Mouse (Mus musculus): ENCODE results near the gene Ddx31.

Ddx31 gene

DNA sequence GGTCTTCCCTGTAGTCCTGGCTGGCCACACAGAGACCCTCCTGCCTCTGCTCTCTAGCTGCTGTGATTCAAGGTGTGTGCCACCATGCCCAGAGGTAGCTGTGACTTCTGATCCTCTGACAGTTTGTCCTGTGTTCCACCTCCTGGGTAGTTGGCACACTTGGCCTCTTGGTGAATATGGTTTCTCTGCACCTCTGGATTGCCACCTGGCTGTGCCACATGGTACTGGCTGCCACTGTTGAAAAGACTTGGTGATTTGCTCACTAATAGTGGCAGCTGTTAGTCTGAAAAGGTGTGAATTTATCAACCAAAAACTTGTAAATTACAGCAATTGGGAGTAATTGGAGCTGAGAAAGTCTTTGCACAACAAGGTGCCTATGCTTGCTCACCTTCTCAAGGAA, 23.7 kb downstream of the Ddx31 start:
- DNase-seq (ENCODE audit: low spot score in 2 of 2): no peak

DNA sequence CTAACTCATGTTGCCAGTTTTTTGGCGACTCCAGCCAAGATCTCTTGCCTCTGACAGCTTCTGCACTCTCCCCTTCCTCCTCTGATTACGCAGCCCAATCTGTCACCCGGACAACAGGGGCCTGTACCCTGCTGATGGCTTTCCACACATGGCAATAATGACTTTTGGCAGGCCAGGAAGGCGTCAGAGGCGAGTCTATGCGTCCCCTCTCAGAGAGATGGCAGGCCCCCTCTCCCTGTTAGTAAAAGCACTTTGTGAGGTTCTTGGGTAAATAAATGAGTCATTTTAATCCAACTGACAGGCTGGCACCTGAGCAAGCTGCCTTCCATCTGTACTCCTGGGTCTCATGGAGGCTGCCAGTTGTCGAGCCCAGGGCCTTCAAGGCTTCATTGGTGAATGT, 27.3 kb downstream of the Ddx31 start:
- DNase-seq (ENCODE audit: low spot score in 2 of 2): no peak

DNA sequence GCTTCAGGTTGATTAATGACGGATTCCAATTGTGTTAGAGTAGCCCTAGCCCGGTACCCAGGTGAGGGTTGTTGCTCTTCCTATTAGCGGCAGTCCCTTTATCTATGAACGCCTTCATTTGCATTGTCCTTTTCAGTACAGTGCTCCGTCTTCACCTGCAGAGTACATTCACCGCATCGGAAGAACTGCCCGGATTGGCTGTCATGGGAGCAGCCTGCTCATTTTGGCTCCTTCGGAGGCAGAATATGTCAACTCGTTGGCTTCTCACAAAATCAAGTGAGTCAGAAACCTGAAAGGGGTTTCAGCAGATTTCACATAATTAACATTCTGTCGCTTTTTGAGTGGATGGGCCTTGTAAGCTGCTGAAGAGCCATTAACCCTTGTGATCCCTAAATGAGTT, 35.3 kb downstream of the Ddx31 start:
- DNase-seq (ENCODE audit: low spot score in 2 of 2): no peak

DNA sequence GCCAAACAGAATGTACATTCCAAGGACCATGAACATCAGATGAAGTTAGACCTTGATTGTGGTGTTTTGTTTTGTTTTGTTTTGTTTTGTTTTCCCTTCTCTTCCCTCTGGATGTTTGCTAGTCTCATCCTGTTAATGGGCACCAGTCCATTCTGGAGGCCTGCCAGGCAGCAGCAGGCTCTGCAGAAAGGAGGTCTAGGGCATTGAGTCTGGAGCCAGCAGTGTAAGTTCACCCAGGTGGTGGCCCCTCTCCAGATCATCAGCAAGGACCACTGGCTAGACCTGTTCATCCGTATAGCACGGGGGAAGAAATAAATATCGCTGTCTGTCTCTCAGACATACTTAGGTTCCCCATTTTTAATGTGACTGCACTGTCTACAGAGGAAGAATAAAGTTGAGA, 41.1 kb downstream of the Ddx31 start:
- no peak for DNase-seq (ENCODE audit: low spot score in 2 of 2)

DNA sequence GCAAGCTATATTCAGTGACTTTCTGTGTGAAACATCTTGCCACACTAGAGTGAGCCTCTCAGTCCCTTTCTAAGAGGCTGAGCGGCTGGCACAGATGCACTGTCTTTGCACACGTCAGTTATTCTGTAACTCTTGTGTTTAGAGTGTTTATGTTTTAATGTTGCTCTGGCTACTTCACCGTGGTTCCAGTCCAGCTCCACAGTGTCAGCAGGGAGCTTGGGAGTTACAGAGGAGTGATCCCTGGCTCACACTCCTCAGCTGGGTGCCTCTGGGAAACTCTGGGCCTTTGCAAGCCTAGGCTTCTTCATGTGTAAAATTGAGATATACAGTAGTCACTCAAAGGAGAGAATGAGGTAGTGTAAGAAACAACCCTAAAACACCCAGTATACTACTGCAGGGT, 41.8 kb downstream of the Ddx31 start:
- DNase-seq (ENCODE audit: low spot score in 2 of 2): no peak

DNA sequence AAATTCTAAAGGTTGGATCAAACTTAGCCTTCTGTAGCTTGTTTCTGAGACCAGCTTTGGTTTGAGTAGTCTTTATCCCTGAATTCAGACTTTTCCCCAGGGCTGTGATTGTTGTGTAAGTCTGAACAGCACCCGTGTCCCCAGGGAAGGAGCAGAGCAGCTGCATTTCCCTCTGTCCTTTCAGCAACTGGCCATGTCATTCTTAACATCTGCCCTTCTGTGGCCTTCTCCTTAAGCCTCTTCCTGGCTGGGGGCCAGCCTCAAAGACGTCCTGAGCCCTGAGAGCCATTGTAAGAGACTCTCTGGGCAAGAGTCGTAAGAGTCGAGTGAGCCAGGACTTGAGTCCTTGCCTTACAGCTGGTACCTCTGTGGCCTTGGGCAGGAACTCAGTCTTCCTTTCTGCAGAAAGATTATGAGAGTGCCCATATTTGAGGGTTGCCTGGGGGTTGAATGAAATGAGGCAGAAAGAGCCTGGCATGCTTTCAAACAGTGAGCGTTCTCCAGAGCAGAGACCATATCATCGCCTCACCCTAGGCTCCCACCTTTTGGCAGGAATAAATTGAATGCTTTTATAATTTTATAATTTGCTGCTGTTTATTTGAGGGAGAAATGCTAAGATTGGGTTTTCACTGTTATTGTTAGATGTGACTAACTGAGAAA, 42.8 kb downstream of the Ddx31 start:
- no peak for DNase-seq (ENCODE audit: low spot score in 2 of 2)

DNA sequence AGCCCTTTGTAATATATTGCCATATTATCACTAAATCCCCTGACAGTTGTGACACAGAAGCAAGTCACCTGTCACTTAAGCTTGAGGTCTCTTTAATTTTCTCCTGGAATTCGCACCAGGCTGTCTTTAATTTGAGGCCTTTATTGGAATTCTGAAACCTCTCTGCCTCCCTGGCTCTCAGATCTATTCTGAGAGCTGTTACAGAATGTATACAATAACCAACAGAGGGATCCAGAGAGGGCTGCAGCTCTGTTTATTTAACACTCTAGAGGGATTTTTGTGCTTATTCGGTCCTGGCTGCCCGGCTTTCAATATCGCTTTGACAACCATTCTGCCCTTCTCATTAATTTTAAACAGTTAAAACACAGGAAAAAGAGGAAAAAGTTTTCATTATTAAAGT, 44.7 kb downstream of the Ddx31 start:
- no peak for DNase-seq (ENCODE audit: low spot score in 2 of 2)

DNA sequence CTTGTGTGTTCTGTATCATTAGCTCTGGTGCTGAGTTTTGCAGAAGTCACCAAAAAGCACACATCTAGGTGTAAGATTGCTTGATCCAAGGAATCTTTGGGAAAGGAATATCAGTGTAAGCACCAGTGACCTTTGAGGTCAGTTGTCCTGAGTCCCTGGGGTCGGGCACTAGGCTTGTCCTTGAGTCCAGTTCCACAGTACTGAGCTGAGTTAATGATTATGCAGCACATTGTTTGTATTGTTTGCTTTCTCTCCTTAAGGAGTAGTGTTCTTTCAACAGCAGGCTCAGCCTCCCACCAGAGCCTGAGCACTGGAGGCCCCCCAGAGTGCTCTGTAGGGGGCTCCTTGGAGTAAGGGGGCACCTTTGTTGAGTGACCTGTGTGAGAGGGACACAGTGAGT, 52.6 kb downstream of the Ddx31 start:
- DNase-seq (ENCODE audit: low spot score in 2 of 2): no peak

DNA sequence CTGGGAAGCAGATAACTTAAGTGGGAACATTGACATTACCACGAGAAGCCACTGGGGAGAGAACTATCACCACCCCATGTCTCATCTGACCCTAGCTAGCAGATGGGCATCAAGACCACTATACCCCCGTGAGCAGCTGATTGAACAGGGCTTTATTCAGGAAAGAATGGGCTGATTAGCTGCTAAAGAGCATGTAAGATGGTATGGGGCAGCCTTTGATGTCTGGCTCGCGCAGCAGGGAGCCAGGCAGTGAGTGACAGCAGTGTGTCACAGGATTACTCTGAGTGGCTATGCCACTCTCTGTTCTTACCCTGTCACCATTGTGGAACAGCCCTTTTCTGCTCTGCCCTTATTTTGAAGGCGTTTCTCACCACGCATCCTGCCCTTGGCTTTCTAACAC, 53.3 kb downstream of the Ddx31 start:
- no peak for DNase-seq (ENCODE audit: low spot score in 2 of 2)

DNA sequence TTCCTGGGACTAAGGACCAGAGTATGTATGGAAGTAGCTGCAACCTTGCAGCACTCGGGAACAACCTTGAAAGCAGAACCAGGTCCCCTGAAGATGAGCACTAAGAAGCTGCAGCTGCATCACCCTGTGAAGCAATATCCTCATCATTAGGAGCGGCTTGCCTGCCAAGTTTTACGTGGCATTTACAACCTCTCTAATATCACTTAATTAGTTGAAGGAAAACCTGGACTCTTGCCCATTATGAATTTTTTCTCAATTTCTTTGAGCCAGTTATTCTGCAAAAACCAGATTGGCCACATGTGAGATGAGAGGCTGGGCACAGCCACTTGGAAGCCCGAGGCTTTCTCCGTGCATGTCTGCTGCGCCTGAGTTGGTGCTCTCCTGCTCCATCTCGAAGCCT, 55.7 kb downstream of the Ddx31 start:
- no peak for DNase-seq (ENCODE audit: low spot score in 2 of 2)

DNA sequence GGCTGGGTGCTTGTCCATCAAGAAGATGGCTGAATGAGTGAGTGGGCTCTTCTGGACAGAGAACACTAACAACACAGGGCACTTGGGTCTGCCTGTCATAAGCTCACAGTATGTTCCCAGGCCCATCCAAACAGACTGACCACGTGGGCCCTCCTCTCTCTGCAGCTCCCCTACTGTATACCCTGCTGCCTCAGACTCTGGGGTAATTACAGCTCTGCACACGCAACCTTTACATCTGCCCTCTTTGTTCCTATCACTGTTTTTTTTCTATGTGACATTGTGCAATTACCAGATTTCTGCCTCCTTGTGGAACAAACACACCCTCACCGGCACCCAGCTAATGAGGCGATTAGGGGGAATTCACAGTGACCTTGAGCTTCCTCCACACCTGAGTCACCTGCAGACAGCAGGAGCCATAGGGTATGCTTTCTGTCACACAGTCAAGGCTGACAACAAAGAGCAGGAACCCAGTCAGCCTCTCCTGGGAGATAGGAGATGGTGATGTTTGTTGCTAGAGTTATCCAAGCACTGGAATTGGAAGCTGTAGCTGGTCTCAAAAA, 57.2 kb downstream of the Ddx31 start:
- DNase-seq (ENCODE audit: low spot score in 2 of 2): no peak

DNA sequence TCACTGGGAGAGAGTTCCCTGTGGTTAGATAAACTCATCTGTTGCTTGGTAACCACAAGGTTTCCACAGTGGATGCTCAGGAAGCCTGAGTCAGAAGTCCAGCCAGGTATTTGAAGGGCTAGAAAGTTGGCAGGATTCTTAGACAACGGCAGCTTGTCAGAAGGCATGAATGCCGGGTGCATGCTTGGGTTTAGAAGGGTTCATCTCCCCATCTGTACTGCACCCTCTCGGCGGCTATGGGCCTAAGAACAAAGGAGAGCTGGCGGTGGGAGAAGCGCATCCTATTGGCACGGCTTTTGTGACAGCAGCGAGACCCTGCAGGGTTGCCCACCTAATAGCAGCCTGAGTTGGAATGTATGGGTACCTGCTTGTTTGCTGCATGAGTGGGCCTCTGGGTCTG, 62.1 kb downstream of the Ddx31 start:
- no peak for DNase-seq (ENCODE audit: low spot score in 2 of 2)

DNA sequence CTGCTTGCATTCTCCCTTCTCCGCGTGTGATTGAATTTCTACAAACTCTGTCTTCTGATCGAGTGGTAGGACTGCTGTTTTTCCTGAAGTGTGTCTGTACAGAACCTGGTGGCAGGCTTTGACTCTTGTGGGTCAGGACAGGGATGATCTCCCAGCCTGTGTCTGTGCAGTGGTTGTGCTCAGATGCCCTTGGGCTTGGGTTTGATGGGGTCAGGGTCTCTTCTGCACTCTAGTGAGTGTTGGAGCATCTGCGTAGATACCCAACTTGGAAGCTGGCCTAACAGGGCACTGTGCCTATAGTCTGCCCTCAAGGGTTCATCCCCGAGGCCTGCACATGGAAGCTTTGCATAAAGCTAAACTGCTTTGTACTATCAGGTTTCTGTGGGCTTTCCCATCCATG, 63.7 kb downstream of the Ddx31 start:
- no peak for DNase-seq (ENCODE audit: low spot score in 2 of 2)

DNA sequence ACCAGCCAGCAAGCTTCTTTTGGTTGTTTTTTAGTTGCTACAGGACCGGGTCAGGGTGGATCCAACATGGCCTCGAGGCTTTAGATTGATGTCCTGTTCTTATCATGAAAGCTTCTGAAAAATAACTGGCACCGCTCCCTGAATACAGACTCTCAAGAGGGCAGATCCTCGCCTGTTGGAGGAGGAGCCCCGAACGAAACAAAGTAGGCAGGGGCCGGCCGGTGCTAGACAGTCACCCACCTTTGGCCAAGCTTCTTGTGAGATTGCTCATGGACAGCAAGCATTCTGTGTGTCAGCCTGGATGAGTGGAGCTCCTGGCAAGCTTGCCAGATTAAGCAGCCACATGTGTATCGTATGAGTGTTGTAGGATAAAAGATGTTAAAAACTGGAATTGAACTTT, 64.6 kb downstream of the Ddx31 start:
- DNase-seq (ENCODE audit: low spot score in 2 of 2): no peak

DNA sequence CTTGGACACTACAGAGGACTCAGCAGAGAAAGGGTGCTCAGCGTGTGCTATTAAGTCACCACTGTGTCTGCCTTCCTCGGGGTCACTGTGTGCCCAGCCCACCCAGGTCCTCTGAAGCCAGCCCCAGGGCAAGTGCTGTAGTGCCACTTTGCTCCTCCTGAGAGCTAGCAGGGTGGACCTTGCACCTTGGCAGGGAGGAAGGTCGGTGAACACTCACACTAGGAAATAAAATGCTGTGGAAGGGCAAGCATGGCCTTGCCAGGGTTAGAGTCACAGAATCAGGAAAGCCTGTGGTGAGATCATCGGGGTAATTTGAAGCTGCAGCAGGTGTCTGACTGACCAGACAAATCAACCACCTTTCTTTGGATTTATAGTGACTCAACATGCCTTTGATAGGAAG, 65.4 kb downstream of the Ddx31 start:
- DNase-seq (ENCODE audit: low spot score in 2 of 2): no peak

DNA sequence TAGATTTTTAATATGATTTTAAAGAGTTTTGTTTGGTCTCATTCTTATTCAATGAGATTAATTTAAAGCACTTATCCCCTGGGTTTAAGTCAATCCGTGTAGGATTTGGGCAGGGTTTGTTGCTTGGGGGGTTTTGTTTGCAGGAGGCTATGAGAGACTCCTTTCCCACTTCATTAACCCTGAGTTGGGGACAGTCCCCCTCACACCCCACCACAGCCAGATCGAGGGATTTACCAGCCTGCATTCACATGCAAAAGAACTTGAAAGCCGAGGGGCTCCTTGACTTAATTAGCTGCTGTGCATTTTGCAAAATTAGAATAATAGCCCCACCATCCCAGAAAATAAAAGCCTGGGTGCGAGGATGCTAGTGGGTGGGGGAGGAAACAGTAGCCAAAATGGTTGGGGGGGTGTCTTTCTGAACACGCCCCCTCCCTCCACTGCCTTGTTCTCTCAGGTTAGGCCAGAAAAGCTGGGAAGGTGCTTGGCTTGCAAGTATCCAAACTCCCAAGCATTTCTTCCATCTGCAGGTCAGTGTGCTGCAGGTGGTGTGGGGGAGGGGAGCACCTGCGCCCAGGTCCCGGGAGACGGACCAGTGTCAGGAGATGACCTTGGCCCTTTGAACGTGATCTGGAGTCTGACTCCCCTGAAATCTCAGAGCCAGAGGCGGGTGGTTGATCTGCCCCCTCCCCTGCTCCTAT, 67.6 kb downstream of the Ddx31 start:
- DNase-seq (ENCODE audit: low spot score in 2 of 2): no peak

DNA sequence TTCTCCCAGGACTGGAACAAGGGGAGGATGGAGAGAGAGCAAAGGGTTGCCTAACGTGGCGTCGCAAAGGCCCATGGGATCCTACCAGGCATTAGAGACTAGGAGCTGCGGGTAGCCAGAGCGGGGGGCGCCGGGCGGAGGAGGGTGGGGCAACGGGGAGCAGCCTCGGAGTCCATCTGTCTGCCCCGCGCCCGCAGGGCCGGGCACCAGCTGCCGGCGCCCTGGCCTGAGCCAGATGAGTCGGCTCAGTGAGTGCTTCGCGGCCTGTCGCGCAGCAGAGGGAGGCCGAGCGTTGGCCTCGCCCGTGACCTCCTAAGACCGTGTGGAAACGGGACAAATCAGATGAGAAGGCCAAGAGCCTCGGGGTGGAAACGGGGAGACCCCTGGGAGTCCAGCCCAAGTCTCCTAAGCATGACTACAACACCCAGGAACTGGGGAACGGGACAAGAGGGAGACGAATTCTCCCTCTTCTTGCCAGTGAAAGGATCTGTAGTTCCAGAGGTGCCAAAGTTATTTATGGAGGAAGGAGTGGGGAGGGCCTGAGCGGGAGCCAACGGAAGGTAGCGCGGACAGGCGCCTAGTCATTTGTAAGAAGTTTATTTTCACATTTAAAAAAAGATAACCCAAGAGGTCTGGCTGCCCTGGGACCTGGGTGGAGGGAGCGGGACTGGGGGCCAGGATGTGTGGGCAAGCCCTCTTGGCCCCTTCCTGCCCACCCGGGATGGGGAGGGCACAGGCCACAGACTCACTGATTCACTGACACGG, 68.4 kb downstream of the Ddx31 start:
- DNase-seq (ENCODE audit: low spot score in 2 of 2): no peak

DNA sequence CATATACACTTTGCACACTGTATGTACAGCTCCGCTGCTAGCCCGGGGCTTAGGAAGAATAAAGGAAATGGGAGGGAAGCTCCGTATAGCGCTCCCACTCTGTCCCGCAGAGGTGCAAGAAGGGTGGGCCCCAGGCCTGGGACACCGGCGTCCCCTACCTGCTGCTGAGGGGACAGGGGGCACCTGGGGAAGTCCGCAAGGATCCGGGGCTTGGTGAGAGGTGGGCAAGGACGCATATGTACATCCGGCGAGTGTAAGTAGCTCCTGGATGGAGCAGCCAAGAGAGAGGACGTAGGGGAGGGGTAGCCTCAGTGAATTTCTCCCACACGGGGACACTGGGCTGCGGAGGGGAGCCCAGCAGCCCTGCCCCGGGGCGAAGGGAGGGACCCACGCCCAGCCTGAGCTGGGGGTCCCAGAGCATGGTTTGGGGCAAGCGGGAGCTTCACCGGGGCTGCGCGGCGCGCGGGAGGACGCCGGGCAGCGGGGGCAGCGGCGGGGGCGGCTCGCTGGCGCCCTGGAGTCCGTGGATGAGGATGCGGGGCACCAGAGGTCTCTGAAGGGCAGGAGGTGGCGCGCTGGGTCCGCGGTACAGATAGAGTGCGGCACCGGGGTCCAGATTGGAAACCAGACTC, 69.1 kb downstream of the Ddx31 start:
- DNase-seq (ENCODE audit: low spot score in 2 of 2): no peak

DNA sequence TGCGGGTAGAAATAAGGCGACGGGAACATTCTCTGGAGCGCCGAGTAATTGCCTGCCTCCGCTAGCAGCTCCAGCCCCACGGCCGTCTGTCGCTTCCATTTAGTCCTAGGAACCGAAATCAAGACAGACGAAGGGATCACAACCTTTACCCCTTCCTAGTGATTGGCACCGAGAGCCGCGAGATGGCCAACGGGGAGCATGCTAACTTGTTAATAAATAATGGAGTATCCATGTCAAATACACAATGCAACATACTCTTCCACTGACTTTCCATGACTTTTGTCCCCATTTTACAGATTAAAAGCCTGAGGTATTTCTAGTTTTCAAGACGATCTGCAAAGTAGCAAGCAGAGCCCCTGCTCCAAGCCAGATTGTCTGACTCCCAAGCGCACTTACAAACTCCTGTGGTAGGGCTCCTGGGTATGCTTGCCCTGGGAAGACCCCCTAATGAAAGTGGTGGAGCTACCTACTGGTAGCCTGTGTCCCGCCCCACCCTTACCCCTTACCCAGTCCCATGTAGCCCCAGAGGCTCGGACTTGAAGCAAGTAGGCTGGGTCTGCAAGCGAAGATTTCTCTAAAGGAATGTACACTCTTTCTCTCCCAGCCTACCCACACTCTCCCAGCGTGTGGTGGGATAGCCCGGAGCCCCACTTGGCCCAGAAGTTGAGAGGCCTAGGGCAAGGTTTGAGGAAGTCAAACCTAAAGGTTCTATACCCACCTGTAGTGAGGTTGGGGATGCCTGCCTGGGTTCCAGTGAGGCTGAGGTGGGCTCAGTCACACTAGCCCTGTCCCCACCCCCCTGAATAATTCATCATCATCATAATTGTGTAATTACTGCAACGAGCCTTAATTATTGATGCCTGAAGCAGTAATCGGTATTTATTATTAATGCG, 69.9 kb downstream of the Ddx31 start:
- no peak for DNase-seq (ENCODE audit: low spot score in 2 of 2)

DNA sequence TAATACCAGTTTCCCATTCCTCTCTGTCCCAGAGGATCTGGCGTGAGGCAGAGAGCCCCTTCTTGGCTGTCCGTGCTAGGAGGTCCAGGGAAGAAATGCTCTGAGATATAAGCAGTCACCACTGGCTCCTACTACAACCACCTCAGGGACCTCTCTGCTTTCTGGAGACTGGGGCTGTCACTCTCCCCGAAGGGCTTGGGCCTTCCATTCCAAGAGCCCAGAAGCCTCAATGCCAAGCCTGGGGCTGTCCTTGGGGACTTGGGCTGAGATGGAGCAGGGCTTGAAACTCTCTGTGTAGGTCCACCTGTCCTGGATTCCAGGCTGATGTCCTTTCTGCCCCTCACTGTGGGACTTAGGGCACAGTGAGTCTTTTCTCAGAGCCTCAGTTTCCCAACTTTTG, 70.7 kb downstream of the Ddx31 start:
- DNase-seq (ENCODE audit: low spot score in 2 of 2): no peak

DNA sequence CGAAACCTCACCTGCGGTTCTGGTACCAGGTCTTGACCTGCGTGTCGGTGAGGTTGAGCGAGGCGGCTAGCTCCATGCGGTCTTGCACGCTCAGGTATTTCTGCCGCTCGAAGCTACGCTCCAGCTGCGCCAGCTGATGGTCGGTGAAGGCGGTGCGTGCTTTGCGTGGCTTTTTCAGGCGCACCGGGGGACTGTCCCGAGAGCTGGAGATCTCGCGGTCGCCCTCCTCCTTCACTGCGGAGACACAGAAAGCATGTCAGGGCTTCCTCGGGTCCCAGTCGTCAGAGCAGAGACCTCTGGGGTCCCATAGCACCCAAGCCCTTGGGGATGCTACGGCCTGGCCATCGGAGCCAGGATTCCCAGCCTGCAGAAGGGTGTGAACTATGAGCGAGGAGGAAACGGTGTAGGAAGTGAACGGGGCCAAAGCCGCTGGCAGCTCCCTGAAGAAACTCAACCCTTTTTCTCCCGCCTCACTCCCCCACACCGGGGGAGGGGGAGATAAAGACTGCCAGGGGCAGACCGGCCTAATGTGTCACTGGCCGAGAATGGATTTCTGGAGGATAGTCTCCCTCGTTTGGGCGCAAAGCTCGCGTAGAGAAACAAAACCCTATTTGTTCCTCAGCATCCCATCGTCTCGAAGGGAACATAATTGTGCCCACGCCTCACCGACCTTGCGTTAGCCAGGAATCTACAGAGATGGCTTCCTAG, 71.3 kb downstream of the Ddx31 start:
- DNase-seq (ENCODE audit: low spot score in 2 of 2): no peak

Measured in frontal cortex, postnatal 10 days (tissue).